24 mouse cellular contexts compared by ENCODE assay signal in the genomic region with DNA sequence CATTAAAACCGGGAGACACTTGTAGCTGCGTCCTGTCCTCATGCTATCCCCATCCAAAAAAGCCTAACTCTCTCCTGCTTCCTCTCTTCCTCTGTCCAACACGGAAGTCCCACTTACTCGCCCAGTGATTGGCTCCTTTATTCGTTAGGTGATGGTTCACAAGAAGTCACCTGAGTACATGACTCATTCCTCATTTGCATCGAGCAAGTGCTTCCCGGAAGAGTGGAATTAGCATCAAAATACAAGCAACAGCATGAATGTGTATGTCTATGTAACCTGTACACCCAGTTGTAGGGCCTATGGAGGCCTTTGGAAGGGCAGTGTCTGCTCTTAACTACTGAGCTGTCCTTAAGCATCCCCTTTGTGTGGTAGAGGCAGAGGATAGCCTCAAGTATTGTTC. TPM values are rescaled to one million over a fixed set of nuclear protein-coding genes. Genes with fewer than 3 reads are reported as not detected.
"Had no signal": no experiment of that assay in that cellular context is flagged by ENCODE, and none has a peak within 500 bp of the region (broad histone marks: within the 10 kb centered on the region; RNA-seq: fewer than 3 reads in every experiment).

No protein-coding gene starts in this region.

- H3K27ac ChIP-seq: layer of hippocampus, adult 2 months; limb, embryonic 12.5 days; macrophage; midbrain, embryonic 15.5 days; neural tube, embryonic 12.5 days had no signal

- H3K9ac ChIP-seq: limb, embryonic 12.5 days; lung, embryonic 14.5 days; midbrain, embryonic 15.5 days; neural tube, embryonic 12.5 days had no signal

- ATAC-seq: midbrain, embryonic 15.5 days had no signal

- H3K9me3 ChIP-seq: limb, embryonic 12.5 days; megakaryocyte, embryonic 14.5 days; midbrain, embryonic 15.5 days; neural tube, embryonic 12.5 days had no signal

- H3K4me2 ChIP-seq: limb, embryonic 12.5 days; lung, embryonic 14.5 days; midbrain, embryonic 11.5 days; midbrain, embryonic 15.5 days; neural tube, embryonic 12.5 days had no signal

- H3K4me3 ChIP-seq: layer of hippocampus, adult 2 months; limb, embryonic 12.5 days; megakaryocyte, embryonic 14.5 days; midbrain, embryonic 15.5 days; neural tube, embryonic 12.5 days had no signal

- DNase-seq: kidney, adult 18-20 months; kidney, postnatal 10 days; kidney, postnatal 4 days; lung, embryonic 14.5 days; lung, postnatal 10 days; retina, postnatal 1 day; right cerebral cortex, postnatal 4 days; spleen, adult 18-20 months; thymus, postnatal 36 days had no signal

- H3K27me3 ChIP-seq: limb, embryonic 12.5 days; megakaryocyte, embryonic 14.5 days; midbrain, embryonic 15.5 days; neural tube, embryonic 12.5 days had no signal

RNA-seq across cellular contexts. Expression of a gene that starts 57.2 kb away (rescaled TPM):
- total RNA-seq: layer of hippocampus, adult 2 months; layer of hippocampus, postnatal 10 days; left cerebral cortex, postnatal 36 days; liver, adult 2 months; monocyte, adult 5-6 weeks; neutrophil, adult 5-6 weeks had no signal
- polyA plus RNA-seq: kidney, embryonic 14.5 days; limb, embryonic 12.5 days; liver, adult 2 months; lung, embryonic 14.5 days; macrophage; midbrain, embryonic 11.5 days; midbrain, embryonic 15.5 days; neural tube, embryonic 12.5 days; stomach, embryonic 14.5 days; thymus, postnatal 0 days had no signal
